9 mouse cellular contexts compared by ENCODE assay signal in the genomic region with DNA sequence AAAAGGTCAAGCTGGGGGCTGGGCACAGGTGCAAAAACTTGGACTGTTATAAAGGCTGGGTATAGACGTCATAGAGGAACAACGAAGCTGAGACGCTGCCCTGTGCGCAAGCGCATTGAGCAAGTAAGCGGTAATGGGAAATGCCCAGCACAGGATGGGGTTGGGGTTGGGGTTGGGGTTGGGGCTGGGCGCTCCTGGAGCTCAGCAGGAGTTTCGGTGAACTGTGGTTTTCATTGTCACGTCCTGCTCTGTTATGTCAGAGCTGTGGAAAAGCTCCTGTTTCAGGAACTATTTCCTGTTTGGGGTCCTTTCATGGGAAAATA.
DNase-seq lines count a peak whose midpoint lies in the region; ATAC-seq and TF ChIP-seq lines count a peak whose summit lies in the region.
"Had no signal": no experiment of that assay in that cellular context is flagged by ENCODE, and none has a peak within 500 bp of the region (broad histone marks: within the 10 kb centered on the region; RNA-seq: fewer than 3 reads in every experiment).

No protein-coding gene starts in this region.

- H3K79me2 ChIP-seq in CH12.LX (replicated peaks; ENCODE audit: control insufficient read depth, extremely low read depth, insufficient read depth, poor library complexity, severe bottlenecking), result no peaks in the 10 kb centered on the region

- no peak for TF ChIP-seq RAD21 in CH12.LX (IDR thresholded peaks at IDR 0.05; ENCODE audit: low read depth, low read length)

- H3K4me3 ChIP-seq in gastrocnemius, adult 2 months, result peak overlapping the region; percentile 65
- no peak overlapping the region for H3K4me3 ChIP-seq in CH12.LX (replicated peaks in 1 of 3; ENCODE audit: low read depth in 2 of 3, low read length in 2 of 3, poor library complexity in 1 of 3)
- no peak overlapping the region for H3K4me3 ChIP-seq in liver, embryonic 12.5 days
- H3K4me3 ChIP-seq in stomach, embryonic 15.5 days (replicated peaks), result no peak overlapping the region
- H3K4me3 ChIP-seq in layer of hippocampus, adult 2 months, result no peak overlapping the region
- no peak overlapping the region for H3K4me3 ChIP-seq in midbrain, embryonic 11.5 days (ENCODE audit: low read depth, low read length)

- dilution Hi-C loops in CH12.LX (cut with MboI; ENCODE audit: extremely low pct_ligation_motif_present, extremely low pct_unique_long_range_greater_than_20kb, low sequenced_read_pairs), result no loop called here

- intact Hi-C loops in gastrocnemius, adult 2 months (cut with DNase I), result loop anchor here (5.0 to 10.0 kb wide), 3 partner anchors 65 to 258 kb away; no protein-coding TSS in a partner anchor
- intact Hi-C loops in gastrocnemius, postnatal 14 days (cut with DNase I; ENCODE audit: low total_unique reads), result no loop called here

- no peak for TF ChIP-seq POLR2A in CH12.LX (IDR thresholded peaks at IDR 0.05; ENCODE audit: low read depth, low read length)

- no peaks in the 10 kb centered on the region for H3K27me3 ChIP-seq in CH12.LX (replicated peaks)
- no peaks in the 10 kb centered on the region for H3K27me3 ChIP-seq in liver, embryonic 12.5 days (replicated peaks)
- no peaks in the 10 kb centered on the region for H3K27me3 ChIP-seq in stomach, embryonic 15.5 days (replicated peaks)
- H3K27me3 ChIP-seq in midbrain, embryonic 11.5 days (ENCODE audit: control insufficient read depth, insufficient read depth, low read length), result no peaks in the 10 kb centered on the region

- peak; percentile 67 for DNase-seq in gastrocnemius, adult 2 months
- DNase-seq in gastrocnemius, postnatal 14 days, result no peak
- DNase-seq in CH12.LX (ENCODE audit: extremely low read depth), result peak; percentile 45
- no peak for DNase-seq in layer of hippocampus, adult 2 months (ENCODE audit: low spot score in 2 of 2)
- no peak for DNase-seq in midbrain, embryonic 11.5 days (ENCODE audit: low spot score, missing footprints)
- no peak for DNase-seq in frontal cortex, postnatal 10 days (ENCODE audit: low spot score in 2 of 2)
- DNase-seq: cerebellum, adult 11-12 months had no signal

- in situ Hi-C loops in CH12.LX (cut with MboI; ENCODE audit: low pct_ligation_motif_present, low pct_unique_long_range_greater_than_20kb, low sequenced_read_pairs), result no loop called here

- H3K36me3 ChIP-seq in CH12.LX (replicated peaks in 1 of 2; ENCODE audit: control insufficient read depth in 1 of 2, insufficient read depth in 1 of 2, low read length in 1 of 2), result no peaks in the 10 kb centered on the region
- H3K36me3 ChIP-seq in liver, embryonic 12.5 days, result no peaks in the 10 kb centered on the region
- H3K36me3 ChIP-seq in stomach, embryonic 15.5 days, result no peaks in the 10 kb centered on the region
- no peaks in the 10 kb centered on the region for H3K36me3 ChIP-seq in midbrain, embryonic 11.5 days (ENCODE audit: control insufficient read depth, insufficient read depth, low read length)

- peak overlapping the region; percentile 87 for H3K27ac ChIP-seq in gastrocnemius, adult 2 months
- H3K27ac ChIP-seq in CH12.LX (ENCODE audit: insufficient read depth, low read depth), result no peak overlapping the region
- H3K27ac ChIP-seq in liver, embryonic 12.5 days, result no peak overlapping the region
- peak overlapping the region; percentile 79 for H3K27ac ChIP-seq in stomach, embryonic 15.5 days
- H3K27ac ChIP-seq in layer of hippocampus, adult 2 months, result no peak overlapping the region
- H3K27ac ChIP-seq in midbrain, embryonic 11.5 days (ENCODE audit: low read depth, low read length), result no peak overlapping the region

- no peak for ATAC-seq in liver, embryonic 12.5 days
- ATAC-seq in stomach, embryonic 15.5 days (ENCODE audit: insufficient read depth, low FRiP score, low read depth), result 0 out of 2 replicates have a peak, but pooled peaks have one; percentile 27
- ATAC-seq in midbrain, embryonic 11.5 days (ENCODE audit: low FRiP score), result no peak

- H3K9ac ChIP-seq in CH12.LX (ENCODE audit: insufficient read depth, low read depth), result no peak overlapping the region
- no peak overlapping the region for H3K9ac ChIP-seq in liver, embryonic 12.5 days
- H3K9ac ChIP-seq in stomach, embryonic 15.5 days, result no peak overlapping the region
- H3K9ac ChIP-seq in midbrain, embryonic 11.5 days (ENCODE audit: low read length), result no peak overlapping the region

- no peak for TF ChIP-seq CTCF in gastrocnemius, adult 2 months (IDR thresholded peaks at IDR 0.05)
- no peak for TF ChIP-seq CTCF in CH12.LX (conservative IDR thresholded peaks at IDR 0.05 in 1 of 2, IDR thresholded peaks at IDR 0.05 in 1 of 2; ENCODE audit: low read depth in 2 of 2, low read length in 2 of 2)
- no peak for TF ChIP-seq CTCF in layer of hippocampus, adult 2 months (conservative IDR thresholded peaks at IDR 0.05)

- 40% methylated on average over 9 of the region's 9 CpGs for WGBS in liver, embryonic 12.5 days (ENCODE audit: insufficient replicate concordance)
- WGBS in stomach, embryonic 15.5 days, result 63% methylated on average over 9 of the region's 9 CpGs
- WGBS in midbrain, embryonic 11.5 days, result 86% methylated on average over 9 of the region's 9 CpGs

- no peak overlapping the region for H3K4me2 ChIP-seq in CH12.LX (ENCODE audit: insufficient read depth, low read depth, poor library complexity, severe bottlenecking)
- peak overlapping the region; percentile 34 for H3K4me2 ChIP-seq in liver, embryonic 12.5 days
- no peak overlapping the region; the same call in 1 of the 2 replicates for H3K4me2 ChIP-seq in stomach, embryonic 15.5 days
- no peak overlapping the region for H3K4me2 ChIP-seq in midbrain, embryonic 11.5 days

- no peak for TF ChIP-seq EP300 in CH12.LX (IDR thresholded peaks at IDR 0.05; ENCODE audit: low read length)

- H3K4me1 ChIP-seq in CH12.LX (ENCODE audit: control insufficient read depth in 1 of 2, insufficient read depth in 2 of 2), result peaks cover 5 to 9% of the 10 kb centered on the region in 2 experiments; a peak in 3 of 4 replicates
- H3K4me1 ChIP-seq in liver, embryonic 12.5 days, result peaks cover 11% of the 10 kb centered on the region
- H3K4me1 ChIP-seq in stomach, embryonic 15.5 days, result peaks cover 2% of the 10 kb centered on the region; the same call in 1 of the 2 replicates
- peaks cover 18% of the 10 kb centered on the region for H3K4me1 ChIP-seq in midbrain, embryonic 11.5 days (ENCODE audit: control insufficient read depth, insufficient read depth, low read length)

- H3K9me3 ChIP-seq in CH12.LX (replicated peaks; ENCODE audit: low read length), result peaks cover 8% of the 10 kb centered on the region
- H3K9me3 ChIP-seq in liver, embryonic 12.5 days (replicated peaks), result 0 out of 2 replicates have a peak, but pooled peaks cover 4% of the 10 kb centered on the region
- H3K9me3 ChIP-seq in stomach, embryonic 15.5 days, result no peaks in the 10 kb centered on the region
- H3K9me3 ChIP-seq in midbrain, embryonic 11.5 days (ENCODE audit: control insufficient read depth, low read length), result 0 out of 2 replicates have a peak, but pooled peaks cover 3% of the 10 kb centered on the region

TF ChIP-seq in CH12.LX, 34 proteins besides CTCF, POLR2A, EP300 and RAD21:
- TF ChIP-seq GABPA (IDR thresholded peaks at IDR 0.05; ENCODE audit: insufficient replicate concordance, low read depth, low read length) (no peak), NRF1 (IDR thresholded peaks at IDR 0.05; ENCODE audit: low read depth, low read length) (peak; percentile 79)

Comparison
In these comparisons a context has a peak if more than half of its experiments do, and no peak if none do; other contexts are left out.
1. DNase-seq: peak in gastrocnemius, adult 2 months (single experiment) and CH12.LX (single experiment); none in gastrocnemius, postnatal 14 days (single experiment), layer of hippocampus, adult 2 months (0 of 2), midbrain, embryonic 11.5 days (single experiment) and frontal cortex, postnatal 10 days (0 of 2).
2. H3K27ac ChIP-seq: peak in gastrocnemius, adult 2 months (single experiment) and stomach, embryonic 15.5 days (single experiment); none in CH12.LX (single experiment), liver, embryonic 12.5 days (single experiment), layer of hippocampus, adult 2 months (single experiment) and midbrain, embryonic 11.5 days (single experiment).